Mouse (Mus musculus): Measurements from ENCODE around the gene Arid1b. TPM values are rescaled to one million over a fixed set of nuclear protein-coding genes. Genes with fewer than 3 reads are reported as not detected.

Arid1b gene
- polyA plus RNA-seq, 1 experiment from 2014 or later, result 11.2 TPM

GRCm38 (mm10) chr17:5284783-5285182 lies 290.7 kb downstream of the Arid1b start:
- WGBS, result 90% methylated on average over 10 of the region's 10 CpGs
- ATAC-seq (ENCODE audit: insufficient read depth, low FRiP score, low read depth), result no peak
- H3K9me3 ChIP-seq, result no peaks in the 10 kb centered on the region
- H3K4me1 ChIP-seq, result peaks cover 3% of the 10 kb centered on the region; the same call in 1 of the 2 replicates
- no peak overlapping the region for H3K4me2 ChIP-seq
- H3K9ac ChIP-seq, result no peak overlapping the region
- no peaks in the 10 kb centered on the region for H3K27me3 ChIP-seq (replicated peaks)
- H3K36me3 ChIP-seq, result no peaks in the 10 kb centered on the region
- no peak overlapping the region for H3K4me3 ChIP-seq (replicated peaks)
- H3K27ac ChIP-seq, result no peak overlapping the region

GRCm38 (mm10) chr17:5285877-5286440 lies 291.8 kb downstream of the Arid1b start:
- WGBS, result 62% methylated on average over 13 of the region's 13 CpGs

GRCm38 (mm10) chr17:5286571-5287209 lies 292.6 kb downstream of the Arid1b start:
- peaks cover 4% of the 10 kb centered on the region; the same call in 1 of the 2 replicates for H3K36me3 ChIP-seq
- H3K4me3 ChIP-seq (replicated peaks), result no peak overlapping the region
- H3K27me3 ChIP-seq (replicated peaks), result no peaks in the 10 kb centered on the region
- H3K9ac ChIP-seq, result no peak overlapping the region
- ATAC-seq (ENCODE audit: insufficient read depth, low FRiP score, low read depth), result no peak
- H3K4me1 ChIP-seq, result peaks cover 3% of the 10 kb centered on the region; the same call in 1 of the 2 replicates
- peak overlapping the region; percentile 63; the same call in 1 of the 2 replicates for H3K27ac ChIP-seq
- H3K4me2 ChIP-seq, result no peak overlapping the region
- WGBS, result 62% methylated on average over 15 of the region's 15 CpGs
- H3K9me3 ChIP-seq, result no peaks in the 10 kb centered on the region

More at GRCm38 (mm10) chr17:5285877-5286440, 291.8 kb downstream of the Arid1b start:
- 0 out of 2 replicates have a peak overlapping the region, but pooled peaks have one; percentile 6 for H3K27ac ChIP-seq
- no peak overlapping the region for H3K4me2 ChIP-seq
- no peaks in the 10 kb centered on the region for H3K27me3 ChIP-seq (replicated peaks)
- ATAC-seq (ENCODE audit: insufficient read depth, low FRiP score, low read depth), result no peak
- peaks cover 3% of the 10 kb centered on the region; the same call in 1 of the 2 replicates for H3K4me1 ChIP-seq
- no peak overlapping the region for H3K9ac ChIP-seq
- peaks cover 2% of the 10 kb centered on the region; the same call in 1 of the 2 replicates for H3K36me3 ChIP-seq
- no peaks in the 10 kb centered on the region for H3K9me3 ChIP-seq
- H3K4me3 ChIP-seq (replicated peaks), result no peak overlapping the region

GRCm38 (mm10) chr17:5287210-5287591 lies 293.1 kb downstream of the Arid1b start:
- H3K9me3 ChIP-seq, result no peaks in the 10 kb centered on the region
- H3K9ac ChIP-seq, result no peak overlapping the region
- peak overlapping the region; percentile 63; the same call in 1 of the 2 replicates for H3K27ac ChIP-seq
- no peak overlapping the region for H3K4me2 ChIP-seq
- 54% methylated on average over 4 of the region's 4 CpGs for WGBS
- peaks cover 3% of the 10 kb centered on the region; the same call in 1 of the 2 replicates for H3K4me1 ChIP-seq
- H3K27me3 ChIP-seq (replicated peaks), result no peaks in the 10 kb centered on the region
- no peak overlapping the region for H3K4me3 ChIP-seq (replicated peaks)
- H3K36me3 ChIP-seq, result peaks cover 4% of the 10 kb centered on the region; the same call in 1 of the 2 replicates
- no peak for ATAC-seq (ENCODE audit: insufficient read depth, low FRiP score, low read depth)

- no peak overlapping the region for H3K4me2 ChIP-seq
- no peak for ATAC-seq (ENCODE audit: insufficient read depth, low FRiP score, low read depth)
- H3K27ac ChIP-seq, result peak overlapping the region; percentile 63; the same call in 1 of the 2 replicates
- H3K9ac ChIP-seq, result no peak overlapping the region
- H3K36me3 ChIP-seq, result peaks cover 4% of the 10 kb centered on the region; the same call in 1 of the 2 replicates
- WGBS, result 61% methylated on average over 9 of the region's 9 CpGs
- peaks cover 3% of the 10 kb centered on the region; the same call in 1 of the 2 replicates for H3K4me1 ChIP-seq
- no peaks in the 10 kb centered on the region for H3K27me3 ChIP-seq (replicated peaks)
- H3K4me3 ChIP-seq (replicated peaks), result no peak overlapping the region
- no peaks in the 10 kb centered on the region for H3K9me3 ChIP-seq
Measured at GRCm38 (mm10) chr17:5287641-5288040, 293.5 kb downstream of the Arid1b start.

GRCm38 (mm10) chr17:5293653-5294584 lies 299.8 kb downstream of the Arid1b start:
- WGBS, result 53% methylated on average over 9 of the region's 9 CpGs
- Histone ChIP-seq H3K4me1 (peaks cover 24% of the 10 kb centered on the region), H3K4me3 (replicated peaks) (no peak overlapping the region), H3K27ac (peak overlapping the region; percentile 84), H3K4me2 (no peak overlapping the region), H3K9ac (no peak overlapping the region), H3K9me3 (no peaks in the 10 kb centered on the region), H3K27me3 (replicated peaks) (no peaks in the 10 kb centered on the region), H3K36me3 (peaks cover 7% of the 10 kb centered on the region; the same call in 1 of the 2 replicates)
- peak; percentile 69 for ATAC-seq (ENCODE audit: insufficient read depth, low FRiP score, low read depth)

- no peaks in the 10 kb centered on the region for H3K9me3 ChIP-seq
- peak; percentile 86 for ATAC-seq (ENCODE audit: insufficient read depth, low FRiP score, low read depth)
- no peaks in the 10 kb centered on the region for H3K27me3 ChIP-seq (replicated peaks)
- 55% methylated on average over 19 of the region's 19 CpGs for WGBS
- H3K9ac ChIP-seq, result no peak overlapping the region
- H3K4me3 ChIP-seq (replicated peaks), result 0 out of 2 replicates have a peak overlapping the region, but pooled peaks have one; percentile 11
- peak overlapping the region; percentile 84 for H3K27ac ChIP-seq
- peak overlapping the region; percentile 29 for H3K4me2 ChIP-seq
- H3K4me1 ChIP-seq, result peaks cover 29% of the 10 kb centered on the region
- H3K36me3 ChIP-seq, result peaks cover 7% of the 10 kb centered on the region; the same call in 1 of the 2 replicates
Measured at GRCm38 (mm10) chr17:5295086-5295947, 301.2 kb downstream of the Arid1b start.

- H3K4me2 ChIP-seq, result peak overlapping the region; percentile 29
- ATAC-seq (ENCODE audit: insufficient read depth, low FRiP score, low read depth), result peak; percentile 55; the same call in 1 of the 2 replicates
- peak overlapping the region; percentile 84 for H3K27ac ChIP-seq
- H3K4me3 ChIP-seq (replicated peaks), result 0 out of 2 replicates have a peak overlapping the region, but pooled peaks have one; percentile 11
- H3K9ac ChIP-seq, result no peak overlapping the region
- no peaks in the 10 kb centered on the region for H3K27me3 ChIP-seq (replicated peaks)
- H3K4me1 ChIP-seq, result peaks cover 29% of the 10 kb centered on the region
- peaks cover 6% of the 10 kb centered on the region; the same call in 1 of the 2 replicates for H3K36me3 ChIP-seq
- 53% methylated on average over 7 of the region's 7 CpGs for WGBS
- H3K9me3 ChIP-seq, result no peaks in the 10 kb centered on the region
Measured at GRCm38 (mm10) chr17:5295948-5296262, 301.8 kb downstream of the Arid1b start.

- Histone ChIP-seq H3K9ac (no peak overlapping the region), H3K9me3 (no peaks in the 10 kb centered on the region), H3K36me3 (peaks cover 3% of the 10 kb centered on the region; the same call in 1 of the 2 replicates), H3K4me2 (no peak overlapping the region), H3K27me3 (replicated peaks) (no peaks in the 10 kb centered on the region), H3K4me1 (peaks cover 33% of the 10 kb centered on the region), H3K27ac (no peak overlapping the region), H3K4me3 (replicated peaks) (no peak overlapping the region)
- 90% methylated on average over 4 of the region's 4 CpGs for WGBS
- ATAC-seq (ENCODE audit: insufficient read depth, low FRiP score, low read depth), result no peak
Measured at GRCm38 (mm10) chr17:5297491-5297890, 303.4 kb downstream of the Arid1b start.

GRCm38 (mm10) chr17:5297984-5298383 lies 303.9 kb downstream of the Arid1b start:
- peaks cover 3% of the 10 kb centered on the region; the same call in 1 of the 2 replicates for H3K36me3 ChIP-seq
- no peak overlapping the region for H3K9ac ChIP-seq
- no peak for ATAC-seq (ENCODE audit: insufficient read depth, low FRiP score, low read depth)
- H3K27me3 ChIP-seq (replicated peaks), result no peaks in the 10 kb centered on the region
- no peaks in the 10 kb centered on the region for H3K9me3 ChIP-seq
- no peak overlapping the region for H3K4me3 ChIP-seq (replicated peaks)
- peaks cover 33% of the 10 kb centered on the region for H3K4me1 ChIP-seq
- no peak overlapping the region for H3K27ac ChIP-seq
- H3K4me2 ChIP-seq, result no peak overlapping the region
- 82% methylated on average over 10 of the region's 10 CpGs for WGBS

All from stomach, embryonic 15.5 days (tissue).